Mouse (Mus musculus): ENCODE results near the gene Gm20911. TPM values are rescaled to one million over a fixed set of nuclear protein-coding genes. Genes with fewer than 3 reads are reported as not detected.

Gm20911 gene
- total RNA-seq (2023) = not detected

GRCm38 (mm10) chrY:81457707-81458106 is at the start of gene Gm20911:
TSS of gene Gm20911 (plus strand) at chrY:81458007.

